Mouse (Mus musculus): Measurements from ENCODE around the gene Mepce.

DNA sequence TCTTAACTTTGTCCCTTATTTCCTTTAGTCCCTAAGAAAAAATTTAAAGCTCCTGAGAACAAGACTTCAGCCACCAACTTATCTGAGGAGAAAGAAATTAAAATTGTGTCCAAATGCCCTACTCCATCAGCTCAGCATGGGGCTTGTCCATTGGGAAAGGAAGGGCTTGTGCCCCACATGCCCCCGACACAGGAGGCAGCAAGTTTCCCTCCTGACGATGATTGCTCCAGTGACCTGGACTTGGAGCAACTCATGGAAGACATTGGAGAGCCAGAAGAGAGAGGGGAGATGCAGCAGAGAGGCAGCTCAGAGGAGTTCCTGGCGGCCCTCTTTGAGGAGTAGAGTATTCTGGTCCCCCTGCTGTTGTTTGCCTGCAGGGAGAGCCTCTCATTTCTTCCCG, 34.7 kb upstream of the Mepce start:
- no peak for TF ChIP-seq FLI1 (IDR thresholded peaks at IDR 0.05; ENCODE audit: low read length)
- no peak for TF ChIP-seq GATA1 (IDR thresholded peaks at IDR 0.05; ENCODE audit: borderline replicate concordance, low read length)

All from megakaryocyte, embryonic 14.5 days (primary cell).